Mouse (Mus musculus): ENCODE data around the gene Gdpd3.

Gene Gdpd3

GRCm38 (mm10) chr7:126807405-126807804 is 41.3 kb downstream of the Gdpd3 start:
- no peak for DNase-seq (ENCODE audit: low read depth)

GRCm38 (mm10) chr7:126808703-126809455 is 42.7 kb downstream of the Gdpd3 start:
- no peak for DNase-seq (ENCODE audit: low read depth)

DNA sequence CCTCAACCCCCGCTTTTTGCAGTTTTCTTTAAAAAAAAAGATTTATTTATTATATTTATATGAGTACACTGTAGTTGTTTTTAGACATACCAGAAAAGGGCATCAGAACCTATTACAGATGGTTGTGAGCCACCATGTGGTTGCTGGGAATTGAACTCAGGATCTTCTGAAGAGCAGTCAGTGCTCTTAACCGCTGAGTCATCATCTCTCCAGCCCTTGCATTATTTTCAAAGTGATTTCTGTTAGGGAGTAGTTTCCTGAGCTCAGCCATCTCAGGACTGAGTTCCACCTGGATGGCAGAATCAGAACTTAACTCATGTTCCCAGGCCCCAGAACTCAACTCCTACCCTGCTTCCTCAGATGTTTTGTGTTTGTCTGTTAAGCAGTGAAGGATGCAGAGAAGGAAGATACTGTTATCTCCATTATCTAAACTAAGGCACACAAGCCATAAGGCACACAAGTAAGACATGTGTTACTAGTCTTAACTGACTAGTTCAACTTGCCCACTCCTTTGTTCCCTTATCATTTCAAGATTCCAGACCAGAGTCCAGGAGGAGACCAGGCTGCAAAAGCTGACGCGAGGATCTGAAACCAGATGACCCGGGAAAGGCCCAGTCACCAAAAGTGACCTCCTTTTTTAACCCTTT is 43.7 kb downstream of the Gdpd3 start:
- DNase-seq (ENCODE audit: low read depth): no peak

- DNase-seq (ENCODE audit: low read depth): no peak
Measured at GRCm38 (mm10) chr7:126815726-126816222, 49.6 kb downstream of the Gdpd3 start.

DNA sequence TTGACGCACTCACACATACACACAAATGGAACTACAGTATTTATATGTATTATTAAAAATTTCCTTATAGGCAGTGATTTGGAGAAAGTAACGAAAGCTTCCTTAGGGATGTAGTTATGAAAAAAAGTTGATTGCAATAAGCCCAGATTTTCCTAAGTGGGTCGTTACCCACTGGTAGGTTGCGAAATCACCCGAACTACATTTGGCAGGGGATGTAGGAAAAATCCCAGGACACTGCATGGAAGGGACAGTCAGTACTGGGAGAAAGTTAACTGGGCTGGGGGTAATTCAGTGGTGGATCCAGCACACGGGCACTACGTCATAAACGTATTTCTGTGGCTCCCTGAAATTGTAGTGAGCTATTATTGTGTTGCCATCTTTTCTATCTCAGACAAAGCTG is 50.4 kb downstream of the Gdpd3 start:
- no peak for DNase-seq (ENCODE audit: low read depth)

DNA sequence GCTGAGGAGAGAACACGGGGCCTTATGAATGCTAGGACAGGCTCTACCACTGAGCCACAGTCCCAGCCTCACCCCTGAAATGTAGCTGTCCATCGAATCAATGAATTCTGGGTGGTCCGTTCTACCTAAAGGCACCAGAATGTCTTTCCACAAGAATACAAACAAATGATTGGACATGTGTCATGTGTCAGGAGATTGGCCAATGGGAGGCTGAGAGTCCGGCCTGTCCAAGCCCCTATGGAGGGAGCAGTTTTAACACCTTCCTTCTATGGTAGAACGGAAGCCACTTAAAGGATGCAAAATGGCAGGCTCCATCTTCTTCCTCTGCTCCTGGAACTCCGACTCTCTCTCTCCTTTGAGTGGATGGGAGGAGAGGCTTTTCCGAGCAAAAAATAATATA is 51.5 kb downstream of the Gdpd3 start:
- no peak for DNase-seq (ENCODE audit: low read depth)

- DNase-seq (ENCODE audit: low read depth): no peak
Measured at GRCm38 (mm10) chr7:126818818-126819217, 52.7 kb downstream of the Gdpd3 start.

DNA sequence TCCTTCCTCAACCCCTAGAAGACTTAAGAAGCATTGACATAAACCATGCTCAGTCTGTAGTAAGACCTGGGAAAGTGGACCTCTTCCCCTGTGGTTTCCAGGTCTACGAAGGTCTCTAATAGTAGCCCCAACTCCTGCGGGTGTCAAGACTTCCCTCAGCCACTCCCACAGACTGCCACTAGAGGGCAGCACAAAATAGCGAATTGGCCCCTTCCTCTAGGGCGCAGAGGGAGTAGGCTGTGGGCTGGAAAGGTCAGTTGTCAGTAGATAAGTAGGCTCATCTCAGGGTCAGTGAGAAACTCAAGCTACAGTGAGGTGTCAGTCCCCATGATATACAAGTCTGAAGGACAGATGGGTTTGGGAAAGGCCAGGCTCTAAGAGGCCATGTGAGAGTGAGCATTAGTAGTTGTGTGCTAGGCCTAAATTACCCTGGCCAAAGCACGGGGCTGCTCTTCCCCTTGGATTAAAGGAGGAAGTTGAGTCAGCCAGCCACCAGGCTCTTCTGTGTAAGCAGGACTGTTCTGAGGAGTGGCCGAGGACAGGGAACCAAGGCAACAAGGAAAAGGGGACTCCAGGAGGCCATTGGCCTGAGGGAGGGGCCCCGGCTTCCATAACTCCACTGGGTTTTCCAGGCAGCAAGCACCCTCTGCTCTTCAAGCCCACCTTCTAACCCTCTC is 55.8 kb downstream of the Gdpd3 start:
- peak; percentile 86 for DNase-seq (ENCODE audit: low read depth)

DNA sequence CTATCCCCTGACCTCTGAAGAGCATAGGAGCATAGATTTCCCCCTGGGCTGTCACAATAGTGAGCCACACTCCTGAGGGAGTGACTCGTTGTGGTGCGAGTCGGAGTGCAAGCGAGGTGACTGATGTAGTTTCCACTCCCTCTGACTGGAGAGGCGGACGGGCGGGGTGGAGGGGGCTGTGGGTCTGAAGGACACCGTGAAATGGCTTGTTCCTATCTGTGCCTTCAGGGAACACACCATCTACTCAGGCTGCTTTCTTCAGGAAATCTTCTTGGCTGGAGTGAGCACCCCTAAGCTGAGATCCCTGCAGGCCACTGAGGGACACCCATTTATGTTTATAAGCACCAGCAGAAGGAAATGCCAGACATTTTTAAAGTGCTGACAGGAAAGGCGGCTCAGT is 56.6 kb downstream of the Gdpd3 start:
- DNase-seq (ENCODE audit: low read depth): no peak

DNA sequence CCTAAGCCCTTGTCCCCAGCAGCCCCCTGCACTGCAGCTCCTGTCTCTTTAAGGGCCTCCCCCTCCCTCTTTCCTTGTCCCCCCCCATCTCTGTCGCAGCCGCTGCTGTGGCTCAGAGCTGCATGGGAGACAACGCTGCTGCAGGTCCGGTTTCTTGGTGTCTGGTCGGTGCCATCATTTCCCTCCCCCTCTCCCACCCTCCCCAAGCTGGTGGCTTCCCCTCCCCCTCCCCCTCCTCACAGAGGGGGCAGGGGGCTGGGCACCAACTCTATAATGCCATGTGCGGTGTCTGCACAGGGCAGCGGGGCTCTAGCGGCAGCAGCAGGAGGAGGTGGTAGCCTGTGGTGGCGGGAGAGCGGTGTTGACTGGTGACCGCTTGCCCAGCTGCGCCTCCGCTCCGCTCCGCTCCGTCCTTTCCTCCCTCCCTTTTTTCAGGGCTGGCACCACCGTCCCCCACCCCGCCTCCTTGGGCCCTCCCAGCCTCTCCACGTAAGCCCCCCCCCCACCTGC is 57.1 kb downstream of the Gdpd3 start:
- DNase-seq (ENCODE audit: low read depth): no peak

DNA sequence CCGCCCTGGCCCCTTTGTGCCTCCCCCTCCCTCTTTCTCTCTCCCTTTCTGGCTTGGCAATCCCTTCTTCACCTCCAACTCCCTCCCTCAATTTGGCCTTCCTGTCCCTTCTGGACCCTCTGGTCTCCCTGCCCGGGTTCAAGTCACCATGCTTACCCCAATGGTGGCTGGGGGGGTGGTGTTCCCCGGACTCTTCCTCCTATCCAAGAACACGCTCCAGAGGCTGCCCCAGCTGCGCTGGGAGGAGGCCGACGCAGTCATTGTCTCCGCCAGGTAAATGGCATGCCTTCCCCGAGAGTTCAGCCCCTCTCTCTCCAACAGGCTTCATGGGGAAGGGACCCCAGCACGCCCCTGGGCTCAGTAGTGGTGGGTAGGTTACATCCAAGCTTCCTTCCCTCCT is 57.8 kb downstream of the Gdpd3 start:
- DNase-seq (ENCODE audit: low read depth): no peak
